Mouse (Mus musculus) left cerebral cortex, adult 11 months (tissue): Measurements from ENCODE around the gene Map3k10.

Experiments used
- DNase-seq: peaks from one replicate; pipeline ENCODE4 v3.0.0; 2022; ENCODE audit warnings: low spot score

Gene Map3k10

DNA sequence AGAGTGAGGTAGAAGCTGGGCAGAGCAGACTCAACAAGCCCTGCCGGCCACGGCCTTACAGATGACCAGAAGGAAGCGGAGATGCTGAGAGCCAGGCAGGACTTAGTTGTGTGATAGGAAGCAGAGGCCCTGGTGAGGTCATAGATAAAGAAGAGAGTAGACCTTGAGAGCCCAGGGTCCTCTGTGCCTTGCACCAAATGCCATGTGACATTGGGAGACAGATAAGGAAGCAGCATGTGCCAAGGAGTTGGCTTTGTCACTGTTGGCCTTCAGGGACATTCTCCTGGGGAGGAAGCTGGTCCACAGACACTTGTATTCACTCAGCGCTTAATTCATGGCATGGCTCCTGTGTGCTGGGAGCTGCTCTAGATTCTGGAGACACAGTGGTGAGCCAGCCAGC is 65.1 kb downstream of the Map3k10 start:
- no peak for DNase-seq

DNA sequence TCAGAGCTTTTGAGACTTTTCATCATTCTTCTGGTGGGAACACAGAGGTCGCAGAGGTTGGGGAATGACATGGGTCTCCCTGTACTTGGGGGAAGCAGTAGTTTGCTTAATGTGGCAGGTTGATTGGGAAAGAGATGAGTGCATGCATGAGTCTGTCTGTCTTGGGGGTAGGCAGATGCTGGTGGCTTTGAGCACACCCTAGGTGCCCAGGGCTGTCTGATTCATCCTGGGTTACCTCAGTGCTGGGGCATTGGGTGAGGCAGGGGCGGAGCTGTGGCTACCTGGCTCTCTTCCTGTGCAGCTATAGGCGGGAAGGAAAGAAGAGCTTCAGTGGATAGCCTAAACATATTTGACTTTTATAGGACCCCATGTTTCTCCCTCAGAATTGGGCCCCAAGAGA is 66.3 kb downstream of the Map3k10 start:
- DNase-seq: no peak

DNA sequence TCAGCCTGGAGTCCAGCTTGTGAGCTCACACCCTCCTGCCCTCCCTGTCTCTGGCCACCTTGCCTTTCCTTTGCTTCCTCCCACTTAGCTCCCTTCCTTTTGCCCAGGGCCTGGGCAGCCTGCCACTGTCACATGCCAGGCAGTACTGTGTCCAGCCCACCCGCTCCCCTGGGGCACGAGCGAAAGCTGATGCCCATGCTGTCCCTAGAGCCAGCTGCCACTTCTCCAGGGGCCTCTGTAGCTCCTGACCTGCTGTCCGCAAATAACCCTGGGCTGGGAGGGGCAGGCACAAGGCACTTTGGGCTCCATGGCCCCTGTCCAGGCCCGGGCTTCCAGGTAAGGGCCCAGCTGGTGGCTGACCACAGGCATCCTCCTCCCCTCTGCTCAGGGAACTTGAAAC is 66.8 kb downstream of the Map3k10 start:
- DNase-seq: no peak

DNA sequence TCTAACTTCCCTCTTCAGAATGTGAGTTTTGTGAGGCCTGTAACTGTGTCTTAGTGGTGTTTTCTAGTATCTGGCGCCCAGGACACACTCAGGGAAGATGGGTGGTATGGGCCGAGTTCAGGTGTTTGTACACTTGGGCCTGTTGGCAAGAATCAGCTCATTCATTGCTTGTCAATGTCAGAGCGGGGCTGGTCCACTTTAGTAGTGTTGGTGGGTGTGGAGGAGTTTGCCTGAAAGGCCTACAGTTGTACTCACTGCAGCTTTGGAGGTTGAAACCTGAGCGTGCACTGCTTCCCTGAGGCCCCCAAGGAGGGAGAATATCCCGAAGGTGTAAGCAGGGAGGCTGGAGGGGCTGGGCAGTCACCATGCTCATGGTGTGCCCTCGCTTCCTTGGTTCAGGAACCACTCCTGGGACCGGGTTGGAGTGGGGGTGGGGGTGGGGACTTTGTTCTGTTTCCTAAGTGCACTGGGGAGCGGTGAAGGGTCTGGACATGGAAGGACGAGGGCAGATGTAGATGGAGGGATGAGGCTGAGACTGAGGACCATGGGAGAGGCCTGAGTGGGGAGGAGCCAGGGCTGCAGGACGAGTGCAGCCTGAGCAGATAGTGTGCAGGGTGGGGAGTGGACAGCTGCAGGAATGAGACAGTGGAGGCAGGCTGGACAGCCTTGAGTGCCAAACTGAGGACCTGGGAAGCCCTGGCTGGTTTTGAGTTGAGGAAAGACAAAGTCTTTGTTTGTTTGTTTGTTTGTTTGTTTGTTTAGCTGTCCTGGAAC is 67.7 kb downstream of the Map3k10 start:
- no peak for DNase-seq
